Mouse (Mus musculus) limb, embryonic 13.5 days (tissue): Measurements from ENCODE around the gene Pml. TPM values are rescaled to one million over a fixed set of nuclear protein-coding genes. Genes with fewer than 3 reads are reported as not detected.

Experiments used
- ATAC-seq: fragments of 200-750 bp; cut with Nextera tagmentation; 2 replicates; pipeline ENCODE4 v1.8.0; 2017; ENCODE audit warnings: low read depth, moderate number of reproducible peaks, moderate TSS enrichment; ENCODE audit not compliant: low FRiP score
- H3K27ac ChIP-seq: fragments of 300-500 bp; sonication (generic); 2 replicates; pipeline ENCODE4 v1.5.1; 2015; ENCODE audit warnings: inconsistent platforms, mild to moderate bottlenecking, moderate library complexity
- H3K27me3 ChIP-seq: fragments of 300-500 bp; sonication (generic); 2 replicates; pipeline ENCODE4 v1.6.1; 2015; ENCODE audit warnings: mild to moderate bottlenecking, inconsistent platforms
- H3K36me3 ChIP-seq: fragments of 300-500 bp; sonication (generic); 2 replicates; pipeline ENCODE4 v1.6.1; 2015; ENCODE audit warnings: inconsistent platforms, mild to moderate bottlenecking, moderate library complexity
- H3K4me1 ChIP-seq: fragments of 300-500 bp; sonication (generic); 2 replicates; pipeline ENCODE4 v1.6.1; 2015; ENCODE audit warnings: inconsistent platforms
- H3K4me2 ChIP-seq: fragments of 300-500 bp; sonication (generic); replicated peaks from 2 replicates; pipeline ENCODE4 v1.6.1; 2015; ENCODE audit warnings: inconsistent platforms, mild to moderate bottlenecking, moderate library complexity
- H3K4me3 ChIP-seq: fragments of 300-500 bp; sonication (generic); 2 replicates; pipeline ENCODE4 v1.5.1; 2015; ENCODE audit warnings: moderate library complexity, mild to moderate bottlenecking, inconsistent platforms
- H3K9ac ChIP-seq: fragments of 300-500 bp; sonication (generic); 2 replicates; pipeline ENCODE4 v1.6.1; 2015; ENCODE audit warnings: mild to moderate bottlenecking, inconsistent platforms
- H3K9me3 ChIP-seq: fragments of 300-500 bp; sonication (generic); 2 replicates; pipeline ENCODE4 v1.6.1; 2016; ENCODE audit warnings: inconsistent platforms
- WGBS: fragments of 180-500 bp; shearing (Covaris S2); methylation state at CpG from one replicate; pipeline ENCODE4 v1.1.7; 2015; 5-methylcytosine and 5-hydroxymethylcytosine counted together
- polyA plus RNA-seq: library from polyadenylated mRNA; unstranded; fragments of >200 nt; fragmentation: Nextera tagmentation; extraction: Ambion mirVana; gene quantifications from 2 replicates; pipeline ENCODE4 v1.2.1, GENCODE M21; 2015

The Pml gene
- polyA plus RNA-seq, 1 experiment from 2014 or later = 18.2 TPM

GRCm38 (mm10) chr9:58204448-58205000, 45.1 kb downstream of the Pml start:
- H3K4me3 ChIP-seq = peak overlapping the region; percentile 42
- no peak overlapping the region; the same call in 1 of the 2 replicates for H3K9ac ChIP-seq
- peaks cover 60% of the 10 kb centered on the region for H3K27me3 ChIP-seq
- WGBS = 3% methylated on average over 18 of the region's 18 CpGs
- no peaks in the 10 kb centered on the region for H3K36me3 ChIP-seq
- H3K4me1 ChIP-seq = peaks cover 43% of the 10 kb centered on the region
- H3K9me3 ChIP-seq = no peaks in the 10 kb centered on the region
- peak; percentile 79; the same call in 1 of the 2 replicates for ATAC-seq
- H3K4me2 ChIP-seq = peak overlapping the region; percentile 64
- H3K27ac ChIP-seq = no peak overlapping the region

DNA sequence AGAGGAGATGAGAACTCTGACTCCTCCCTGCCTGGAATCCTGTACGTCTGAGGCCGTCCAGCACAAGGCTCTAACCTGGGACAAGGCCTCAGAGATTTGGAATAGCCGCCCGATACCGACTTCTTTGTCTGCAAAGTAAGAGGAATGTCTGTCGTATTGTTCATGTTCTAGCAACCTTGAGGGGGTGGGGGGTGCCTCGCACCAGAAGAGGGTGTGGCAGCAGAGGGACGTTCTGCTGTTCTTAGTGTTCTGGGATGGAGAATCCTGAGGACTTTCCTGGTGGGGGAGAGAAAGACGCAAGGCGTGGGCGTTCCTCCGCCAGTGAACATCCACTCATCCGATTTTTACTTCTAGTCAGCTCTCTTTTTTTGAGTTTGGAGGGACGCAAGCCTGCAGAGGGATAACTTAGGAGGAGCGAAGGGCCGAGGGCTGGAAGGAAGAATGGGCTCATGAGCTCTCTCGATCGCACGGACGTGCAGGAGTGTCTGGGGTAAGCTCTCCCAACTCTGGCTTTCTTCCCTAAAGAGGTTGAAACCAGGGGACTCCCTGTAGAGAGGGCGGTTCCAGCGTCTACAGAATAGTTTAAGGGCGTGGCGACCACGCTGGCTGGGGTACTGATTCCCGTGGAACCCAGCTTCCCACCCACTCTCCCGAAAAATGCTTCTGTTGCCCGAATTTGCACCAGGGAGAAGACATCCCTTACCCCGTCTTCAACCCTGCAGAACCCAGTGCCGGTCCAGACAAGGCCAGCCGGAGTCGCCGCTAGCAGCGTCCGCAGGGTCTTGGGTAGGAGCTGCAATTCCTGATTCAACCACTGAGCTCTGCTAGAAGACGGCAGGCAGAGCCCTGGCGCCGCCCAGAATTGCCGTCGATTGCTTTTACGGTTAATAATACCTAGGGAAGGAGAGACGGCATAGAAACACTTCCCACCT, 45.8 kb downstream of the Pml start, which contains the start of the genes Islr and Islr2:
Islr (minus strand) TSS at position 791 of the 932 bp plus-strand sequence.
Islr2 (minus strand) TSS at position 804 of the 932 bp plus-strand sequence.
- Histone ChIP-seq H3K9ac (peak within 1 kb of the TSS; percentile 32; the same call in 1 of the 2 replicates), H3K27ac (no peak within 1 kb of the TSS)

DNA sequence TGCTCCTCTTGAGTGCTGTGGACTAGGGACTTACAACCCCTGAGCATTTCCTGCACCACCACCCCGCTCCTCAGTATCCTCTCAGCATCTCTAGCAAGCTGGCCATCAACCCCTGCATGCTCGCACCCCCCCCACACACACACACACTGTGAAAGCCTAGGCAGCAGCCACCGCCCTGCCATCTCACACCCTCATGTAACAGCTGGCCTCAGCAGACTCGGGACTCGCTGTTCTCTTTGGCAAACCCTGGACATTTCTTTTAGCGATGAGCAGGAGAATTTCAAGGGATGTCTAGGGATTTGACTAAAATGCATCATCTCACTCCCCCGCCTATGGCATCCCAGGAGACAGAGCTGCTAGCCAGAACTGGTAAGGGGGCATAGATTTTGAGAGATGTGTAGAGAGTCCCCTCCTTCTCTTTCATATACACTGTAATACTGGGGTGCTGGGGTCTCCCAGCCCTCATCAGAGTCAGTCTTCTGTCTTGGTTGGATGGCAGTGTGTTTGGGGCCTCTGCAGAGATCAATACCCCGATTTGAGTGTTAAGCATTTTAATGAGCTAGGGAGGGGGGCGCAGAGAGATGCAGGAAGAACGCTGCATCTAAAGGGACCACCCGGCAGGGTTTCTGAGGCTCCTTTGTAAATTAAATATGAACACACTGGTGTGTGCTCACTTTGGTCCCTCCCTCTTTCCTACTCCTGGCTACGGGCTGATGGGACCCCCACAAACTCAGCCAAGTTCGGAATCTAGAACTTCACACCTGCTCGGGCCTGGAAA, 46.7 kb downstream of the Pml start:
- peak overlapping the region; percentile 64 for H3K4me2 ChIP-seq
- H3K4me3 ChIP-seq = peak overlapping the region; percentile 42
- 0 out of 2 replicates have a peak overlapping the region, but pooled peaks have one; percentile 25 for H3K9ac ChIP-seq
- H3K36me3 ChIP-seq = no peaks in the 10 kb centered on the region
- no peak for ATAC-seq
- WGBS = 5% methylated on average over 14 of the region's 14 CpGs
- peaks cover 77% of the 10 kb centered on the region for H3K27me3 ChIP-seq
- no peaks in the 10 kb centered on the region for H3K9me3 ChIP-seq
- H3K4me1 ChIP-seq = peaks cover 60% of the 10 kb centered on the region
- H3K27ac ChIP-seq = no peak overlapping the region

More for the DNA sequence above, 45.8 kb downstream of the Pml start, which contains the start of the genes Islr and Islr2:
- peak; percentile 84; the same call in 1 of the 2 replicates for ATAC-seq
- Histone ChIP-seq H3K36me3 (no peaks in the 10 kb centered on the region), H3K4me3 (peak within 1 kb of the TSS; percentile 42), H3K4me1 (peaks cover 50% of the 10 kb centered on the region), H3K27me3 (peaks cover 67% of the 10 kb centered on the region), H3K9me3 (no peaks in the 10 kb centered on the region), H3K4me2 (peak within 1 kb of the TSS; percentile 64)
- WGBS = 3% methylated on average over 42 of the region's 42 CpGs

DNA sequence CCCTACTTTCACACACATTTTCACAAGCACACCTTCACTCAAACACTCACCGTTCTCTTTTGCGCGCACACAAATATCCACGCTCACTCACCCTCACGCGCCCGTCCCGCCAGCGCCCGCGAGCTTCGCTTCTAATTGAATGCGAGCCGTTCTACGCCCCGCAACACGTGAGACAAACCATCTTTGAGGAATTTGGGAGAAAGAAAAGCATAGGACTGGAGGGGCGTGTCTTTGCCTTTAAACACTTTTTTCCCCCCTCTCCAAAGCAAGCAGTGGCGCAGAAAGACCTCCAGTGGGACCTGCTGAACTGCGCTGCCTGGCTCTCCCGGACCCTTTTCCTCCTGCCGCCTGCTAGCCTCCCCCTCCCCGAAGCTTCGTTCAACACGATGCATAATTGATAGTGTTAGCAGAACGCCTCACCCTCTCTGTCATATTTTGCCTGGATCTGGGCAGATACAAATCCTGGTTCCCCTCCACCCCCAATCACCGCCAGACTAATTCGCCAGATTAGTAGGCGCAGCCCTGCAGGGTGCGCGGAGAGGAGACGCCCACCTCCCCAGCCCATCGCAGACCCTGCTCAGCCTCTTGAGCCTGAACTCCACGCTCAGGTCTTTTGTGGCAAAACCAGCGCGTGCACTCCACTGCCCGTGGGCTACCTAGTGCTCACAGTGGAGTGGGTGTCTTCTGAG, 47.6 kb downstream of the Pml start:
- H3K36me3 ChIP-seq = no peaks in the 10 kb centered on the region
- 1% methylated on average over 37 of the region's 37 CpGs for WGBS
- peaks cover 83% of the 10 kb centered on the region for H3K27me3 ChIP-seq
- H3K27ac ChIP-seq = no peak overlapping the region
- no peak for ATAC-seq
- H3K9ac ChIP-seq = peak overlapping the region; percentile 48
- H3K4me3 ChIP-seq = peak overlapping the region; percentile 36
- peak overlapping the region; percentile 64 for H3K4me2 ChIP-seq
- H3K4me1 ChIP-seq = peaks cover 68% of the 10 kb centered on the region
- no peaks in the 10 kb centered on the region for H3K9me3 ChIP-seq

DNA sequence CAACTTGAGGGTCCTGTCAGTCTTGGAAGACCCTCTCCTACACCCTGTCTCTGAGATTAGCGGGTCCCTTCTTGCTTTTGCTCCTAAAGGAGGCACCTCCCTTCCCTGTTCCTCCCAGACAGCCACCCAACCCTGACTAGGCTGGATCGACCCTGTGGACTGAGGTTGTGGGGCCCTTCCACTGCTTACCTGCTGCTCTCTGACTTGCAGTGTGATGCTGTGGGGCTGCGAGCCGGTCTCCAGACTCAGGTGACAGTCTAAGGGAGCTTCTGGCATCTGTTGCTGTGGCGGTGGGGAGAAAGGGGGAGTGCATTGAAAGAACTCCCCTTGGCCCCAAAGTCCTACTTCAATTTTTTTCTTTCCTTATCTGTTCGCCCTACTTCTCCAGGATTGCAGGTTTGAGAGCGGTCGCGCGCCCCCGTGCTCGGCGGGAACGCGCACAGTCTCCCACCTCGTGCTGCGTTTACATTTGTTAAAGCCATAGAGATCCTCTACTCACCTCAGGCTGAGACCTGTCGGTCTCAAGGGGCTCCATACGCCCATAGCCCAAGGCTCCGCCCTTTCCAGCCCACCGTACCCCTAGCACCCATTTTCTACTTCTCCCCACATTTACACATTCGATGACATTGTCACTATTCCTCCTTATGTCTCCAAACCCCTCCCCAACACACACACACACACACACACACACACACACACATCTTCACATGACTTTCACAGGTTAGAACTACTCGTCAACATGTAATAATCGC, 48.3 kb downstream of the Pml start:
- no peak for ATAC-seq
- peak overlapping the region; percentile 64 for H3K4me2 ChIP-seq
- peaks cover 76% of the 10 kb centered on the region for H3K4me1 ChIP-seq
- peaks cover 87% of the 10 kb centered on the region for H3K27me3 ChIP-seq
- H3K9ac ChIP-seq = peak overlapping the region; percentile 48; the same call in 1 of the 2 replicates
- H3K36me3 ChIP-seq = no peaks in the 10 kb centered on the region
- H3K4me3 ChIP-seq = peak overlapping the region; percentile 36
- H3K9me3 ChIP-seq = no peaks in the 10 kb centered on the region
- WGBS = 2% methylated on average over 24 of the region's 24 CpGs
- H3K27ac ChIP-seq = no peak overlapping the region; the same call in 1 of the 2 replicates

DNA sequence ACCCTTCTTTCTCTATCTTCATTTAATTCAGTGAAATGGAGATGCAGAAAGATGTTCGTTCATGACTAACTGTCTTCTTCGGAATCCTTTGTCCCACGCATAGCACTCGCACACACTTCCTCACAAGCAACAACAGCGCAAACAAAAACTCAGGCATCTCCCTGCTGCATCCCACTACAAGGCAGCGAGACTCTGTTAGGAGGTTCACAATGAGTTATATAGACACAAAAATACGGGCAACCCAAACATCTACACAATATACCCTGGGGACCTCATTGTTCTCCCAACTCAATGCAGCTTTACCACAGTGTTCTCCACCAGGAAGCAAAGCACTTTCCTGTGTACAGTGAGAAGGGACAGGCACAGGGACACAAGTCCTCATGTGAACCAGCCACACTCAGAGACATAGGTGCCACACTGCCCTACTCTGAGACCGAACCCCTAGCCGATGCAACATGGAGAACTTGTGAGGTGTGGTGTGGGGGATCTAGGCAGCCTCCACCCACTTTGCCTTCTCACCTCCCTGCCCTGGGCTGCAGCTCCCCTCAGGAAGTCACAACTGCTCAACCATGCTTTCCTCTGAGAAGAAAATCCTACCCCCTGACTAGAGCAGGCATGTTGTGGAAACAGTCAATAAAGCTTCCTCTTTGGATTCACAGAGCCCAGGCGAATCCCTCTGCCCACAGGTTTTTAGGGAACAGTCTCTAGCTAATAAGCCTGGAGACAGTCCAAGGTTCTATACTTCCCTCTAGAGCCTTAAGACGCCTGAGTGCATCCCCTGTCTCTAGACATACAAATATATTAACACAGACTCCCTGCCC, 49.1 kb downstream of the Pml start:
- Histone ChIP-seq H3K27me3 (peaks cover 93% of the 10 kb centered on the region), H3K4me3 (peak overlapping the region; percentile 36), H3K9me3 (no peaks in the 10 kb centered on the region), H3K4me1 (peaks cover 82% of the 10 kb centered on the region), H3K27ac (no peak overlapping the region; the same call in 1 of the 2 replicates), H3K9ac (no peak overlapping the region), H3K4me2 (peak overlapping the region; percentile 64), H3K36me3 (no peaks in the 10 kb centered on the region)
- 14% methylated on average over 11 of the region's 11 CpGs for WGBS
- no peak for ATAC-seq

GRCm38 (mm10) chr9:58199381-58200269, 50.0 kb downstream of the Pml start:
- Histone ChIP-seq H3K36me3 (no peaks in the 10 kb centered on the region), H3K27ac (no peak overlapping the region), H3K4me3 (peak overlapping the region; percentile 36), H3K9me3 (no peaks in the 10 kb centered on the region), H3K4me1 (peaks cover 82% of the 10 kb centered on the region), H3K4me2 (peak overlapping the region; percentile 64), H3K27me3 (peaks cover 94% of the 10 kb centered on the region), H3K9ac (peak overlapping the region; percentile 39; the same call in 1 of the 2 replicates)
- no peak for ATAC-seq
- 3% methylated on average over 41 of the region's 41 CpGs for WGBS

- H3K27ac ChIP-seq = no peak overlapping the region
- peak overlapping the region; percentile 36 for H3K4me3 ChIP-seq
- H3K9ac ChIP-seq = peak overlapping the region; percentile 39; the same call in 1 of the 2 replicates
- ATAC-seq = no peak
- no peaks in the 10 kb centered on the region for H3K9me3 ChIP-seq
- peak overlapping the region; percentile 64 for H3K4me2 ChIP-seq
- peaks cover 82% of the 10 kb centered on the region for H3K4me1 ChIP-seq
- 1% methylated on average over 38 of the region's 38 CpGs for WGBS
- peaks cover 100% of the 10 kb centered on the region for H3K27me3 ChIP-seq
- no peaks in the 10 kb centered on the region for H3K36me3 ChIP-seq
Measured at GRCm38 (mm10) chr9:58198801-58199371, 50.7 kb downstream of the Pml start.
